Mouse (Mus musculus): ENCODE measurements at regions not wholly inside any gene's neighbourhood (a gene's known extent, or its start where the extent isn't known, plus 50 kb on each side); places are given as distances from the start of the nearest gene placed in this dataset.

GRCm38 (mm10) chr9:91004214-91004613, 358.0 kb upstream of the Zic4 start:
- TF ChIP-seq TCF12 (IDR thresholded peaks at IDR 0.05; ENCODE audit: low read depth, low read length) (no peak), CTCF (IDR thresholded peaks at IDR 0.05 in 2 of 3, conservative IDR thresholded peaks at IDR 0.05 in 1 of 3; ENCODE audit: control insufficient read depth in 1 of 3, insufficient read depth in 1 of 3, low read depth in 2 of 3, low read length in 3 of 3, poor library complexity in 1 of 3, severe bottlenecking in 1 of 3) (no peak), ETS1 (IDR thresholded peaks at IDR 0.05; ENCODE audit: low read depth, low read length) (no peak), ZNF384 (IDR thresholded peaks at IDR 0.05; ENCODE audit: low read depth, low read length) (no peak), KAT2A (conservative IDR thresholded peaks at IDR 0.05; ENCODE audit: low read depth, low read length) (no peak), POLR2A (IDR thresholded peaks at IDR 0.05; ENCODE audit: control insufficient read depth in 1 of 2, insufficient read depth in 1 of 2, low read depth in 1 of 2, low read length in 2 of 2, poor library complexity in 1 of 2) (no peak), MAZ (IDR thresholded peaks at IDR 0.05; ENCODE audit: low read depth, low read length) (no peak), RCOR1 (IDR thresholded peaks at IDR 0.05; ENCODE audit: low read depth, low read length) (no peak), MAFK (IDR thresholded peaks at IDR 0.05; ENCODE audit: borderline replicate concordance, low read depth, low read length) (no peak), ZC3H11A (IDR thresholded peaks at IDR 0.05; ENCODE audit: low read depth, low read length) (no peak), EP300 (IDR thresholded peaks at IDR 0.05; ENCODE audit: low read depth in 1 of 2, low read length in 2 of 2) (no peak), CHD1 (IDR thresholded peaks at IDR 0.05; ENCODE audit: low read depth, low read length) (no peak), GATA1 (IDR thresholded peaks at IDR 0.05; ENCODE audit: low read depth, low read length) (no peak)

Measured in MEL (cell line).